Mouse (Mus musculus) brain, embryonic 18.5 days (tissue): ENCODE measurements around the gene Mgam.
"Not testable (repeated sequence)": the region's sequence is repeated elsewhere in the genome, so short reads cannot be mapped to it uniquely, and the experiment has no call there.

Experiments used
- DNase-seq: peaks from one replicate; pipeline ENCODE4 v3.0.0-alpha.2; 2012; ENCODE audit warnings: low read depth, low spot score

The Mgam gene

DNA sequence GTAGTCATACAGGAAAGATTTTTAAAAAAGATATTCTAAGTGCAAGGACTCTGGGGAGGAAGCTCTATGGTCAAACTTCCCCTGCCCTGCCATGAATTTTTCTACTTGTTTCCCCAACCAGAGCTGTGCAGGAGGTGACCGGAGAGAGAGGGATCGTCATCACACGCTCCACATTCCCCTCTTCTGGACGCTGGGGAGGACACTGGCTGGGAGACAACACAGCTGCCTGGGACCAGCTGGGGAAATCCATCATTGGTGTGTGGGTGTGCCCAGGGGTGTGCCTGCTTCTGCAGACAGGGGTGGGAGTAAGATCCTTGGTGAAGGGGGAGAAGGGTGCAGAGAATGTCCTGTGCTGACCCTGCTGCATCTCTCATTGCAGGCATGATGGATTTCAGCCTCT lies 99.9 kb downstream of the Mgam start:
- DNase-seq, result not testable (repeated sequence)

DNA sequence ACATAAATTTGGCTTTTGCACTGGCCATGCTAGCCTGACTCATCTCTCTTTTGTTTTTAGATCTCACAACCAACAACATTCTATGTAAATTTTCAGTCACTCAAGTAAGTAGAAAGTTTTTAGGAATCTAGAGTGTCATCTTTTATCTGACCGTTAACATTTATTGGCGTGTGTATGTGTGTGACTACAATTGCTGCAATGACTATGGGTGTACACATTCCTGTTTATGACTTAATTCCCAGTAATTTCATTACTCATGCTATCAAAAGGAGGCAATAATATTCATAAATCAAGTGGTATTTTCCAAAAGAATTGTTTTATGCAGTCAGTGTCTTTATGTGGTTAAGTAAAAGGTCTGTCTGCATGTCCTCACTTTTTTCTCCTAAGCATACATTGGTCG lies 110.9 kb downstream of the Mgam start:
- no peak for DNase-seq

DNA sequence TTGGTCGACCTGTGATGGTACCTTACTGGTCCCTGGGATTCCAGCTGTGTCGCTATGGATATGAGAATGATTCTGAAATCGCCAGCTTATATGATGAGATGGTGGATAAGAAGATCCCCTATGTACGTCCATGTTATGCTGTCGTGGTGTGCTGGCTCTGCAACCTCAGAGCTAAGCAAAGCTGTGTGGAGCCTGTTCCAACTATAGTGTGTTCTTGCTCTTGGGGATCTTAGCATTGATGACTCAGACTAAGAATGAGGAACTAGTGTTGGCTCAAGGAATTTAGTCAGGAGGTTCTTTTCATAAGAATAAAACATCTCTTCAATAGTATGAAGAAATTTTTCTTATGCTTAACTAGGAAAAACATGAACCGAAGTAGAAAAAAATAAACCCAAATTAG lies 120.4 kb downstream of the Mgam start:
- not testable (repeated sequence) for DNase-seq

DNA sequence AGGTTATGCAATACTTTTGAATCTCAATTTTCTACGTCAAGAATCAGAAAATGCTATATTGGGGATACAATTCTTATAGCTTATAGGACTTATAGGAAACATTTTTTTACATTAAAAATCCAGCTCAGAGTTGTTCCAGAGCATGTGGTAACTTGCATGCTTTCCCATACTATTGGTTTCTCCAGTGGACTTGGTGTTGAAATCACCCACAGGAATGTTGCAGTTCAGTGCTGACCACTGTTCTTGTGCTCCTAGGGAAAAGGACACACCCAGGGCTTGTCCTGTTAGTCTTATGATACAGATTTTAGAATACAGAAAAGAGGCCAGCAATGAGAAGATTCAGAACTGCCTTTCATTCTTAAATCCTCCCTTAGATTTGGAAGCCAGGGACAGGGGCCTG lies 127.3 kb downstream of the Mgam start:
- DNase-seq, result no peak

DNA sequence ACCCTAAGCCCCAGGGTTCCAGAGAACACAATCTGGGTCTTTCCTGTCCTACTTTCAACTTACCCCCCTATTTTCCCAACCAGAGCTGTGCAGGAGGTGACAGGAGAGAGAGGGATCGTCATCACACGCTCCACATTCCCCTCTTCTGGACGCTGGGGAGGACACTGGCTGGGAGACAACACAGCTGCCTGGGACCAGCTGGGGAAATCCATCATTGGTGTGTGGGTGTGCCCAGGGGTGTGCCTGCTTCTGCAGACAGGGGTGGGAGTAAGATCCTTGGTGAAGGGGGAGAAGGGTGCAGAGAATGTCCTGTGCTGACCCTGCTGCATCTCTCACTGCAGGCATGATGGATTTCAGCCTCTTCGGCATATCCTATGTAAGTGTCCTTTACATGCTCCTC lies 128.7 kb downstream of the Mgam start:
- DNase-seq, result not testable (repeated sequence)

DNA sequence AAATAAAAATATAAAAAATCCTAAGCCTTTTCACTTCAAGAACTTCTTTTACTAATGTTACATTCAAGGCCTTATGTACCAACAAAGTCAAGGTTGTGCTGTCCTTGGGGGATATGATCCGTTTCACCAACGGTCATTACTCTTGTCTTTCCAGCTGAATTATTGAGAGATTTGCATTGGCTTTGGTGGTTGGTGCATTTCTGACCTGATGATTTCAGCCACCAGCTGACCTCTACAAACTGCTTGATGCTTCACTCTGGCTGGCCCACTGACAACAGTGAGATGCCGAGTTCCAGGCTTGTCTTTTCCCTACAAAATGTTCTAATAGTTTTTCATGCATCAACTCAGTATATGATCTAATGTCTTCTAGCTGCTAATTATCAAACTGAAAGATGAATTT lies 146.0 kb downstream of the Mgam start:
- no peak for DNase-seq

DNA sequence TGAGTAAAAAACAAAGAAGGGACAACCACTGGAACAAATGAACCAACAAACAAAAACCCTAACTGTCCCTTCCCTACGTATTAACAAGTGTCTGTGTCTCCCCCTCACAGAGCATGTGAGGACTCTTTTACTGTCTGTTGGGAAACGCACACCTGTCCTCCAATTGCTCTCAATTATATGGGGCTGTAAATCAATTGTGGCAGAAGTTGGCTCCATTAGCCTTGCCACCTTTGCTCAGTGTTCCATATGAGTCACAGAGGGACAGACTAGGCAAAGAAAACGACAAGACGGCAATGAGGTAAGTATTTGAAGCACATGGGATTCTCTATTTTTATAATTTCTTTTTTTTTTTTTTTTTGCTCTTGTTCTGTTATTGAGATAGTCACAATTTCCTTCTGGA lies 149.8 kb downstream of the Mgam start:
- DNase-seq, result no peak

DNA sequence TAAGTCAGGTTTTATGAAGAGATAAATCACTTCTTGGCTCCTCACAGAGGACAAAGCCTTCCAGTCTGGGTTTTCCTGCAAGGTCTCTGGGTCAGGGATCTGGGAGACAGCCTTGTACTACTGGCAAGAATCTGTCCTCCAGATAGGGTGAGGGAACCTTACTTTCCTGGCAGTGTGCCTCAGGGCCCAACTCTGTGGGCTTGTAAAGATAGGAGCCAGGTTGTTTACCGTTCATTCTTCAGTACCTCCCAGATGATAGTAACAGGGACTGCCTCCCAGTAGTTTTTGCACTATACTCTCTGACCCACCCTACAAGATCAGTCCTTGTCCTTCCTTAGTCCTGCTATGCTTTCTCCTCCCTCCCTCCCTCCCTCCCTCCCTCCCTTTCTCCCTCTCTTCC lies 155.0 kb downstream of the Mgam start:
- no peak for DNase-seq

DNA sequence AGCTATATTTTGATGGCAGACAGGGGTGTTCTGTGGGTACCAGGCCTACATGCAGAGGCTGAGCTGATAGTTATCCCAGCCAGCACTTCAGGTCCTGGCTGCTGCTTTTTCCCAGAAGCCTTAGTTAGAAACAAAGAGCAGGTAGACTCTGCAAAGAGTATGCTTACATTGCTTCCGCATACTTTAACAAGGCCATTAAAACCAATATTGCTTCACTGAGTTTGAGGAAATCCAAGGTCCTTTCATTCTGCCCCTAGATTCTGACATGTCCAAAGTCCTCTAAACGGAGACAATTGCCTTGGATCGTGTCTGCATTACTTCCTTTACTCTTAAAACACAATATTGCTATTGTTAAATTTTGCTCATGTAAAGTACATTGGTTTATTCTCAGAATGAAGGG lies 155.7 kb downstream of the Mgam start:
- no peak for DNase-seq

DNA sequence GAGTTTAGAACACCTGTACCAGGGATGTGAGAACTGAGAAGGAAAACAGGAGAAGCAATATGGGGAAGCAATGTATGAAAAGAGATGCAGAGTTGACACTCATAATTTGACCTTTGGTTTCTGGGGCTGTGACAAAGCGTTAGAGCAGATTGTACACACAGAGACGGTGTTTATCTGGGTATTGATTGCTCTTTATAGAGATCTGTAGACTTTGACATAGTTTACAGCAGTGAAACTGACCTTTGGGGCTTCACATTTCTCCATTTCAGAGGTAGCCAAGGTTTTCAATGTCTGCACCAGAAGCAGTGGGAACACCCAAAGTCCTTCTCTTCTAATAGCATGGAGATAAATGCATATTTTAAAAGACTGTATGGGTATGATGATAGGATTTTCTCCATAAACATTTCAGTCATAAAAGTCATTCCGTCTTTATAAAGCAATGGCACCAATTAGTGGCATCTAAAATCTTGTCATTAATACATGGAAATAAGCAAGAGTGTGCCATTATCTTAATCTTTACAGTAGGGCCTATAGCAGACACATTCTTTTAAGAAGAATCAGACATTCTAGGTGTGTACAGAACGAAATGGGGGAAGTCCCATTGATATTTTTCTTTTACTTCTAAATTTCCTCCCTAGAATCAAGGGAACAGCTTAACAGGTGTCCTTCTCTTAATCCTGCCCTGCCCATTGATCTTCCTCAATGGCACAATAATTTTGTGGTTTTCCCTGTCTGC lies 166.6 kb downstream of the Mgam start:
- no peak for DNase-seq

DNA sequence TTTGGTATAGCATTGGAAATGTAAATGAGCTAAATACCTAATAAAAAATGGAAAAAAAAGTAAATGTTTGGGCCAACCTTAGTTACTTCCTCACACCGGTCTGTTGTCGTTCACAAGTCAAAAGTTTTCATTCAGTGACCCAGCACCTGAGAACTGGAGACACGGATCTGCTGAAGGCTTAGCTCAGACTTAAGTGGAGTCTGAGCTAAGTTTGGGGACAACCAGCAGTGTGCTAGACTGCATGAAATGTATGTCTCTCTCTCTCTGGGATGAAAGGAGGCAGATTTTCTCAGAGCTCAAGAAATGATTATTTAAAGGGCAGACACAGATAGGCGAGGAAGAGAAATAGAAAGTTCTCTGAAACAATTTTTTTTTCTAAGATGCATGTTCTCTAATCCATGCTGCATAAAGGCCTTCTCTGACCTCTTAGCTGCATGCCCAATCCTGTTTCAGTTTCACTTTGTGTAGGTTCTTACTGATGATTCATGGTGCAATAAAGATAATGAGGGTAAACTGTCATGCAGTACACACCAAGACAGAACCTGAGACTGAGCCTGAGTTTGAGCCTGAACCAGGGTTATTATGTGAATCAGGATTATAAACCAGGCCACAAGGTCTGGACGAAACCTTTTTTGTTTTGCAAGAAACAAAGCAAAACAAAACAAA lies 189.7 kb downstream of the Mgam start:
- no peak for DNase-seq
